Mouse (Mus musculus) forebrain, postnatal 0 days (tissue): ENCODE results near the gene Gpsm3. TPM values are rescaled to one million over a fixed set of nuclear protein-coding genes. Genes with fewer than 3 reads are reported as not detected.

Experiments
- ATAC-seq: fragments of 200-750 bp; cut with Nextera tagmentation; 2 replicates; pipeline ENCODE4 v1.8.0; 2017; ENCODE audit warnings: mild to moderate bottlenecking, moderate library complexity
- DNase-seq: peaks from one replicate; pipeline ENCODE4 v3.0.0-alpha.2; 2015
- H3K27ac ChIP-seq: fragments of 300-500 bp; sonication (generic); 2 replicates; pipeline ENCODE4 v1.5.1; 2014; ENCODE audit warnings: low read depth, mild to moderate bottlenecking, antibody characterized with exemption, low read length, moderate library complexity, mixed read lengths
- H3K27me3 ChIP-seq: fragments of 300-500 bp; sonication (generic); 2 replicates; pipeline ENCODE4 v1.6.1; 2014; ENCODE audit warnings: mild to moderate bottlenecking, low read length, mixed read lengths; ENCODE audit not compliant: insufficient read depth
- H3K36me3 ChIP-seq: fragments of 300-500 bp; sonication (generic); 2 replicates; pipeline ENCODE4 v1.6.1; 2014; ENCODE audit warnings: mild to moderate bottlenecking, moderate library complexity; ENCODE audit not compliant: insufficient read depth
- H3K4me1 ChIP-seq: fragments of 300-500 bp; sonication (generic); 2 replicates; pipeline ENCODE4 v1.6.1; 2014; ENCODE audit warnings: antibody characterized with exemption; ENCODE audit not compliant: insufficient read depth
- H3K4me2 ChIP-seq: fragments of 300-500 bp; sonication (generic); 2 replicates; pipeline ENCODE4 v1.6.1; 2014; ENCODE audit warnings: low read depth, mild to moderate bottlenecking, moderate library complexity
- H3K4me3 ChIP-seq: fragments of 300-500 bp; sonication (generic); 2 replicates; pipeline ENCODE4 v1.5.1; 2014; ENCODE audit warnings: low read depth, low read length, mixed read lengths
- H3K9ac ChIP-seq: fragments of 300-500 bp; sonication (generic); 2 replicates; pipeline ENCODE4 v1.6.1; 2014; ENCODE audit warnings: mild to moderate bottlenecking
- H3K9me3 ChIP-seq: fragments of 300-500 bp; sonication (generic); 2 replicates; pipeline ENCODE4 v1.6.1; 2016; ENCODE audit warnings: low read length
- CTCF ChIP-seq: sonication (generic); IDR thresholded peaks from 2 replicates; pipeline ENCODE4 v1.5.1; 2016; ENCODE audit warnings: antibody characterized with exemption, control low read depth, low read depth
- WGBS: fragments of 180-500 bp; shearing (Covaris S2); extraction: QIAGEN DNeasy Blood & Tissue Kit; methylation state at CpG from one replicate; pipeline ENCODE4 v1.1.7; 2014; 5-methylcytosine and 5-hydroxymethylcytosine counted together
- polyA plus RNA-seq: library from polyadenylated mRNA; unstranded; fragments of >200 nt; fragmentation: Nextera tagmentation; extraction: Ambion mirVana; gene quantifications from 2 replicates; pipeline ENCODE4 v1.2.1, GENCODE M21; 2015
- total RNA-seq: library from RNA; depleted of rRNA; stranded (reverse); fragments of >200 nt; gene quantifications from 2 replicates; pipeline ENCODE4 v1.2.3, GENCODE M21; 2014

The Gpsm3 gene
- total and polyA plus RNA-seq, 2 experiments from 2014 or later = 2.4 to 4.6 TPM

GRCm38 (mm10) chr17:34611050-34611449, 21.4 kb downstream of the Gpsm3 start:
- H3K36me3 ChIP-seq = peaks cover 52% of the 10 kb centered on the region
- H3K4me3 ChIP-seq = no peak overlapping the region
- WGBS = 91% methylated on average over 8 of the region's 8 CpGs
- H3K9me3 ChIP-seq = no peaks in the 10 kb centered on the region
- ATAC-seq (no peak), DNase-seq (no peak)
- H3K27ac ChIP-seq = no peak overlapping the region
- TF ChIP-seq CTCF = no peak
- no peak overlapping the region for H3K4me2 ChIP-seq
- no peak overlapping the region for H3K9ac ChIP-seq
- no peaks in the 10 kb centered on the region for H3K27me3 ChIP-seq
- 0 out of 2 replicates have a peak, but pooled peaks cover 5% of the 10 kb centered on the region for H3K4me1 ChIP-seq

DNA sequence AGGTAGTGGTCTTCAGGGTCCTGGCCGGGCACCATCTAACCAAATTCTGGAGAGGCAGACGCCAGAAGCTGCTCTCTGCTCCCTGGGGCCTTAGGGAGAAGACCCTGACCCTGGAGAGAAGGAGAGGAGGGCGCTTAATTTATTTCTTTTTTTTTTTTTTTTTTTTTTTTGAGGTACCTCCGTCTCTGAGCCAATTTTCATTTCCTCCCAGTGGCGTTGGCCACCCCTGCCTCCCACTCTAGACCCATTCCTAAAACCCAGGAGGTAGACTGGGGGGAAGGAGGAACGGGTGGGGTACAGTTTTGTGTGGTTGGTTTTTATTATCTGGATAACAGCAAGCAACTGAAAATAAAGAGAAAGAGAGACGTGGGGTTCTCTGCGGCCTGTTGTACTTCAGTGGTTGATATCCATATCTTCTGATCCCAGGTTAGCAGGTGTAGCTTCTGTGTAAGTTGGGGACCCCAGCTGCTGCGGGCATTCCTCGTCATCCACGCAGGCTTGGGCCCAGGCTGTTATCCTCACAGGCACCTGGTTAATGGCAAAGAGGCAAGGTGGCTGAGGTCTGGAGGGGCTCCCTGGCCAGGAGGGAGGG, 23.5 kb downstream of the Gpsm3 start:
- 90% methylated on average over 11 of the region's 11 CpGs for WGBS
- no peak overlapping the region for H3K9ac ChIP-seq
- ATAC-seq = no peak
- peaks cover 60% of the 10 kb centered on the region for H3K36me3 ChIP-seq
- H3K4me2 ChIP-seq = no peak overlapping the region
- no peaks in the 10 kb centered on the region for H3K4me1 ChIP-seq
- H3K27ac ChIP-seq = no peak overlapping the region
- no peak for TF ChIP-seq CTCF
- no peak overlapping the region for H3K4me3 ChIP-seq
- no peaks in the 10 kb centered on the region for H3K9me3 ChIP-seq
- DNase-seq = no peak
- H3K27me3 ChIP-seq = no peaks in the 10 kb centered on the region

DNA sequence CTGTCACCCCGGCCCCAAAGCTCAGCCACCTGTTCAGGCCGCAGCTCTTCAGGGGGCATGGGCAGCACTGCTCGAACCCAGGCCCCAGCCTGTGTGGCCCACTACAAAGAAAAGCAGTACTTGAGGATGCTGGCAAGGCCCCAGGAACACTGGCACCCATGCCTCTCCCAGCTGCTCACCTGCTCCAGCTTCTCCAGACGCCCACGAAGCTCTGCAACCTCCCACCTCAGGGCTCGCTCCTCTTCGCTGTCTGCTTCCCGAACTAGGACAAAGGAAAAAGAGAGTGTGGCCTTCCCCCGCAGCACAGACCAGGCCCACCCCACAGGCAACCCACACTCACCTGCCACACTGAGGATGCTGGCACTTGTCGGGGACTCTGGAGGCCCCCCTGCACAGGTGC, 24.2 kb downstream of the Gpsm3 start:
- no peak overlapping the region for H3K9ac ChIP-seq
- no peaks in the 10 kb centered on the region for H3K9me3 ChIP-seq
- no peak for DNase-seq
- H3K36me3 ChIP-seq = peaks cover 60% of the 10 kb centered on the region
- no peak for ATAC-seq
- 84% methylated on average over 10 of the region's 10 CpGs for WGBS
- H3K4me3 ChIP-seq = no peak overlapping the region
- no peak overlapping the region for H3K4me2 ChIP-seq
- H3K4me1 ChIP-seq = no peaks in the 10 kb centered on the region
- no peaks in the 10 kb centered on the region for H3K27me3 ChIP-seq
- H3K27ac ChIP-seq = no peak overlapping the region
- TF ChIP-seq CTCF = no peak

- 73% methylated on average over 6 of the region's 6 CpGs for WGBS
- no peaks in the 10 kb centered on the region for H3K4me1 ChIP-seq
- no peak for ATAC-seq
Measured at GRCm38 (mm10) chr17:34615871-34616270, 26.3 kb downstream of the Gpsm3 start, which contains the start of gene Egfl8. Egfl8 (minus strand) TSS chr17:34615971.

DNA sequence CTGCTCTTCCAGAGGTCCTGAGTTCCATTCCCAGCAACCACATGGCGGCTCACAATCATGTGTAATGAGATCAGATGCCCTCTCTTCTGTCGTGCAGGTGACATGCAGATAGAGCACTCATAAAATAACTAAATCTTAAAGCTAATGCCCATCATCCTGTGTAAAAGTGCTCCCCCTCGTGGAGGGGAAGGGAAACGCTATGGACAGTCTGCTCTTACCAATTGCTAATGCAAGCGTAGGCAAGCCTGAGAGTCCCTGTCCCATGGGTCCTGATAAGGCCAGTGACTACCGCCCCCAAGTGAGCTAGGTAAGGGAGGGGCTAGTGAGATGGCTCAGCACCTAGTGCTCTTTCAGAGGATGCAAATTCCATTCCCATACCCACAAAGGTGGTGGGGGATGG, 29.4 kb downstream of the Gpsm3 start:
- peak; percentile 58 for DNase-seq
- H3K4me1 ChIP-seq = no peaks in the 10 kb centered on the region
- peak; percentile 72 for TF ChIP-seq CTCF

More at GRCm38 (mm10) chr17:34615871-34616270, 26.3 kb downstream of the Gpsm3 start, which contains the start of gene Egfl8:
- no peak within 1 kb of the TSS for H3K4me3 ChIP-seq
- DNase-seq = no peak
- H3K9me3 ChIP-seq = no peaks in the 10 kb centered on the region
- H3K27me3 ChIP-seq = no peaks in the 10 kb centered on the region
- TF ChIP-seq CTCF = no peak
- no peak within 1 kb of the TSS for H3K9ac ChIP-seq
- peaks cover 58% of the 10 kb centered on the region for H3K36me3 ChIP-seq
- no peak within 1 kb of the TSS for H3K4me2 ChIP-seq
- no peak within 1 kb of the TSS for H3K27ac ChIP-seq

DNA sequence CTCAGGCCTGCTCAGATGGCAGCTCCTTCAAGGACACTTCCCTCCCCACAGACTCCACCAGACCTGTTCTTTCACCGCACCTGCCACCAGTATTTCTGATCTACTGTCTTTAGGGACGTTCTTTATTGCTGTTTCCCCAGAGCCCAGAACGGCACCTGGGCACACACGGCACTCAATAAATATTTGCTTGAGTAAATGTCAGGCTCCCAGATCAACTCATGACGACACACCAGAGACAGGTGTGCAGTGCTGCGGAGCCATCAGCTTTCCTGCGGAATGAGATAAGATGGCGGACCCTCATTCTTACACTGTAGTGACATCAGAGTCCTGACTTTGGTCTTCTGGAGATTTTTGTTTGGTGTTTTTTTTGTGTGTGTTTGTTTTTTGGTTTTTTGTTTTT, 31.4 kb downstream of the Gpsm3 start:
- ATAC-seq = no peak
- Histone ChIP-seq H3K4me2 (no peak overlapping the region), H3K27ac (no peak overlapping the region), H3K36me3 (peaks cover 31% of the 10 kb centered on the region), H3K9ac (no peak overlapping the region), H3K27me3 (no peaks in the 10 kb centered on the region), H3K4me1 (peaks cover under 1% of the 10 kb centered on the region; the same call in 1 of the 2 replicates), H3K9me3 (no peaks in the 10 kb centered on the region), H3K4me3 (no peak overlapping the region)
- WGBS = 94% methylated on average over 8 of the region's 8 CpGs
- no peak for TF ChIP-seq CTCF
- DNase-seq = no peak

More for the DNA sequence above, 29.4 kb downstream of the Gpsm3 start:
- H3K36me3 ChIP-seq = peaks cover 45% of the 10 kb centered on the region
- no peaks in the 10 kb centered on the region for H3K27me3 ChIP-seq
- no peak overlapping the region for H3K27ac ChIP-seq
- H3K9me3 ChIP-seq = no peaks in the 10 kb centered on the region
- 19% methylated on average over 6 of the region's 6 CpGs for WGBS
- ATAC-seq = no peak
- H3K4me3 ChIP-seq = no peak overlapping the region
- no peak overlapping the region for H3K9ac ChIP-seq
- H3K4me2 ChIP-seq = no peak overlapping the region

- TF ChIP-seq CTCF = peak; percentile 46
- H3K4me2 ChIP-seq = no peak overlapping the region
- H3K9ac ChIP-seq = no peak overlapping the region
- no peaks in the 10 kb centered on the region for H3K27me3 ChIP-seq
- peaks cover 24% of the 10 kb centered on the region for H3K36me3 ChIP-seq
- H3K4me1 ChIP-seq = peaks cover 10% of the 10 kb centered on the region
- 81% methylated on average over 9 of the region's 9 CpGs for whole genome bisulfite sequencing
- DNase-seq (no peak), ATAC-seq (no peak)
- no peaks in the 10 kb centered on the region for H3K9me3 ChIP-seq
- H3K27ac ChIP-seq = no peak overlapping the region
- no peak overlapping the region for H3K4me3 ChIP-seq
Measured at GRCm38 (mm10) chr17:34623161-34623560, 33.6 kb downstream of the Gpsm3 start.
